11 mouse cellular contexts compared by ENCODE assay signal in genomic region chr14:13151672-13152071, GRCm38 (mm10).
"Had no signal": no experiment of that assay in that cellular context is flagged by ENCODE, and none has a peak within 500 bp of the region (broad histone marks: within the 10 kb centered on the region; RNA-seq: fewer than 3 reads in every experiment).

No protein-coding gene starts in this region.

- DNase-seq: lung, adult 18-20 months; lung, embryonic 14.5 days; lung, postnatal 10 days; lung, postnatal 4 days; midbrain, embryonic 14.5 days; retina, postnatal 1 day; right cerebral cortex, adult 18-20 months; right cerebral cortex, postnatal 25 days; thymus, adult 2 months; thymus, postnatal 25 days; thymus, postnatal 4 days had no signal
